Mouse (Mus musculus) heart, embryonic 15.5 days (tissue): Measurements from ENCODE around the gene Zswim9. TPM values are rescaled to one million over a fixed set of nuclear protein-coding genes. Genes with fewer than 3 reads are reported as not detected.

Source experiments
- ATAC-seq: fragments of 200-750 bp; cut with Nextera tagmentation; replicated peaks from 2 replicates; pipeline ENCODE4 v1.8.0; 2017; ENCODE audit warnings: low read depth, moderate TSS enrichment; ENCODE audit not compliant: insufficient number of reproducible peaks, insufficient read depth, low FRiP score
- H3K27ac ChIP-seq: fragments of 300-500 bp; sonication (generic); 2 replicates; pipeline ENCODE4 v1.5.1; 2015; ENCODE audit warnings: mild to moderate bottlenecking, inconsistent platforms
- H3K27me3 ChIP-seq: fragments of 300-500 bp; sonication (generic); 2 replicates; pipeline ENCODE4 v1.6.1; 2015; ENCODE audit warnings: inconsistent platforms
- H3K36me3 ChIP-seq: fragments of 300-500 bp; sonication (generic); 2 replicates; pipeline ENCODE4 v1.6.1; 2015; ENCODE audit warnings: mild to moderate bottlenecking, inconsistent platforms
- H3K4me1 ChIP-seq: fragments of 300-500 bp; sonication (generic); replicated peaks from 2 replicates; pipeline ENCODE4 v1.6.1; 2015; ENCODE audit warnings: inconsistent platforms
- H3K4me2 ChIP-seq: fragments of 300-500 bp; sonication (generic); 2 replicates; pipeline ENCODE4 v1.6.1; 2015; ENCODE audit warnings: inconsistent platforms, mild to moderate bottlenecking, moderate library complexity
- H3K4me3 ChIP-seq: fragments of 300-500 bp; sonication (generic); 2 replicates; pipeline ENCODE4 v1.5.1; 2015; ENCODE audit warnings: mild to moderate bottlenecking, inconsistent platforms
- H3K9ac ChIP-seq: fragments of 300-500 bp; sonication (generic); 2 replicates; pipeline ENCODE4 v1.6.1; 2015; ENCODE audit warnings: mild to moderate bottlenecking, inconsistent platforms
- H3K9me3 ChIP-seq: fragments of 300-500 bp; sonication (generic); replicated peaks from 2 replicates; pipeline ENCODE4 v1.6.1; 2016; ENCODE audit warnings: inconsistent platforms
- WGBS: fragments of 180-500 bp; shearing (Covaris S2); methylation state at CpG from one replicate; pipeline ENCODE4 v1.1.7; 2015; ENCODE audit warnings: mixed read lengths; 5-methylcytosine and 5-hydroxymethylcytosine counted together
- polyA plus RNA-seq: library from polyadenylated mRNA; unstranded; fragments of >200 nt; fragmentation: Nextera tagmentation; extraction: Ambion mirVana; gene quantifications from 2 replicates; pipeline ENCODE4 v1.2.1, GENCODE M21; 2015

Zswim9 gene
- 6.1 and 6.4 TPM in 2 replicates for polyA plus RNA-seq

DNA sequence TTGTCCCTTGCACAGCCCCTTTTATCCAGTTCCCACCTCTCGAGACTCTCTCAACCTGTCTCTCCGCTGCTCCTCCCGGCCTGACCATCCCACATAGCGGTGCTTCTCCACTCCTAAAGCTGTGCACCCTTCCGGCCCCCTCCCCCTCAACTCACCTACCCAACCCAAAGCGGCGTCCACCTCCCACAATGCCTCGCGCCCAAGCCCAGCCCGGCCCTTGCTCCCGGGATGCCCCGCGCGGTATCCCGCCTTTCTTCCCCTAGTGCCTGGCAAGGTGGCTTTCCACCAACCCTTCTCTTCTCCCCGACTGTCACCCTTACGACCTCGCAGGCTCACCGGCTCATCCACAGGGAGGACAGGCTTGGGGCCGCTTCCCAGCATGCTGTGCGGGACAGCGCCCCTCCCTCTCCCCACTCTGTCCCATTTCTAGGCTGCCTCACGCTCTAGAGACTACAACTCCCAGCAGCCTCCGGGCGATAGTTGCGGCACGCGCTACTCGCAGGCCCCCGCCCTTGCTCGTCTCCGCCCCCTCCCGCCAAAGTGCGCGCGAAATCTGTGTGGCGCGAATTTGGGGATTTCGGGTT, at the start of gene Zswim9:
Zswim9 (minus strand) TSS at position 414 of the 584 bp plus-strand sequence.
- ATAC-seq, result peak; percentile 97
- H3K9ac ChIP-seq, result peak within 1 kb of the TSS; percentile 82
- H3K27me3 ChIP-seq, result no peaks in the 10 kb centered on the region
- H3K4me1 ChIP-seq, result peaks cover 7% of the 10 kb centered on the region
- H3K36me3 ChIP-seq, result peaks cover 42% of the 10 kb centered on the region
- H3K9me3 ChIP-seq, result no peaks in the 10 kb centered on the region
- peak within 1 kb of the TSS; percentile 91 for H3K4me3 ChIP-seq
- peak within 1 kb of the TSS; percentile 87 for H3K4me2 ChIP-seq
- peak within 1 kb of the TSS; percentile 96 for H3K27ac ChIP-seq
- WGBS, result under 1% methylated on average over 39 of the region's 39 CpGs

DNA sequence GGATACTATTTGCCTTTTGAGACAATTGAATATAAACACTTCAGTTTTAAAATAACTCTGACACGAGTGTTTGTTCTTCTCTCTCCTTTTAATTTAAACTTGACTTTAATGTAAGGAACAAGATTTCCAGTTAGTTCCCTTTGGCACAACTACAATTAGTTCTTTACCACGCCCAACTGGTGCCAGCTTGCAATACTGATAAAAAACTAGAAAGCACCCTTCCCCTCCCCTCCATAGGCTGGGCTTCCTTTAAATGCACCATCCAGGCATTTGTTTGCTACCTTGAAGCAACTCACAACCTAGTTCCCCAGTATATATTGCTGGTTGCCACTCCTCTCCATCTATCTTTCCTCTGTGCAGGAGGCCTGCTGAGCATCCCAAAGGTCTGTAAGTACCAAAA, 45.8 kb upstream of the Zswim9 start, which contains the start of gene Pla2g4c:
Pla2g4c (plus strand) TSS at position 340 of the 400 bp plus-strand sequence.
- WGBS, result 80% methylated on average over 2 of the region's 2 CpGs
- ATAC-seq, result no peak

DNA sequence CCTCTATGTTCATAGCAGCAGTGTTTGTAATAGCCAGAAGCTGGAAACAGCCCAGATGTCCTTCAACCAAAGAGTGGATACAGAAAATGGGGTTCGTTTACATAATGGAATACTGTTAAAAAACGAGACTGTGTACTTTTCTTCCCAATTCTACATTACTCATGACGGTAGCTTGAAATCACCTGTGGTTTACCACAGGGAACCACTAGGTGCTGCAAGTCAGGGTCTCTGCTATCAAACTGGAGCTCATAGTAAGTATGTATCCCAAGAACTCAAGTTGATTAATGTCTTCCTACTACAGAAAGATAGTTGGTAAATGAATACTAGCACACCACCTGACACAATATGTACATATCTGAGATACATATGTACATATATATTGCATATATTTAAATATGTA, 42.9 kb upstream of the Zswim9 start:
- no peaks in the 10 kb centered on the region; the same call in 1 of the 2 replicates for H3K36me3 ChIP-seq
- H3K9me3 ChIP-seq, result no peaks in the 10 kb centered on the region
- H3K9ac ChIP-seq, result no peak overlapping the region
- H3K27me3 ChIP-seq, result no peaks in the 10 kb centered on the region
- H3K4me3 ChIP-seq, result no peak overlapping the region
- no peak overlapping the region for H3K27ac ChIP-seq
- ATAC-seq, result no peak
- H3K4me1 ChIP-seq, result no peaks in the 10 kb centered on the region
- H3K4me2 ChIP-seq, result no peak overlapping the region
- 80% methylated on average over 3 of the region's 3 CpGs for WGBS

More for the DNA sequence above, 45.8 kb upstream of the Zswim9 start, which contains the start of gene Pla2g4c:
- Histone ChIP-seq H3K27me3 (no peaks in the 10 kb centered on the region), H3K4me3 (no peak within 1 kb of the TSS), H3K36me3 (no peaks in the 10 kb centered on the region; the same call in 1 of the 2 replicates), H3K27ac (no peak within 1 kb of the TSS), H3K4me2 (no peak within 1 kb of the TSS), H3K9me3 (no peaks in the 10 kb centered on the region), H3K4me1 (no peaks in the 10 kb centered on the region), H3K9ac (no peak within 1 kb of the TSS)

DNA sequence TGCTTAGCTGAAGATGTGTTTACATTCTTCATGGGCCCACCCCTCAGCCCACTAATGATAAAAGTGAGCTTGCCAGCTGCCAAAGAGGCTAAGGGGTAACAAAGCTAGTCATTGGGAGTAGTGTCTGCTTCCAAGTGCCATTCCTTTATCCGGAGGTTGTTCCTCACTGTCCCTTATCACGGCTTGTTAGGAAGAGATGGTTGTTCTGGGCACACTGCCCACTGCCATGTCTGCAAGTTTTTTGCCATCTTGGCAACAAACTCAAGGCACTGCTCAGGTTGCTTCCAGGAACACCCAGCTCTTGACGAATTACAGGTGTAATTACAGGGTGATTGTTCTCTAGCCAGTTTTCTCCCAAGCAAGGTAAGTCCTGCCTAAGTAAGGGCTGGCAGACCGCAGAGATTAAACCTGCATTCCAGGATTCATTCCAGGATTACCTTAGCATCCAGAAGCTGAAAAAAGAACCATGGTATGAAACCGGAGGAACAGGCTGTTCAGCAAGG, 35.6 kb upstream of the Zswim9 start:
- Histone ChIP-seq H3K27ac (no peak overlapping the region), H3K4me3 (no peak overlapping the region), H3K9ac (no peak overlapping the region), H3K9me3 (no peaks in the 10 kb centered on the region), H3K4me1 (no peaks in the 10 kb centered on the region; the same call in 1 of the 2 replicates), H3K36me3 (peaks cover 36% of the 10 kb centered on the region), H3K4me2 (no peak overlapping the region), H3K27me3 (no peaks in the 10 kb centered on the region)
- no peak for ATAC-seq
- 53% methylated on average over 5 of the region's 5 CpGs for WGBS

DNA sequence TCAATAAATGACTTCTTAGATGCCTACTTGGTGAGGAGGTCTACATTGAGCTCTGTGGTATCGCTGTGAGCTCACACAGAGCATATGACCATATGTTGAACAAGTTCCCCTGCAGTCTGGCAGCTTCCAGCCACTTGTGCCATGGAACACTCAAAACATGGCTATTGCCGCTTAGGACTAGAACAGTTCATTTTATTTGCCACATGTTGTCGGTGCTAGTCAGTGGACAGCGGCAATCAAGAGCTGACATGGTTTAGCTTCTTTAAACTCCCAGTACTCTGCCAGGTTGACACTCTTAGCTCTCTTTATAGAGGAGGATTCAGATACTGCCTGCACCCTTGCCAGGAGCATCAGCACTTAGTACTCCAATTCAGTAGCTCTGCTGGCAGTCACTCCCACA, 32.9 kb upstream of the Zswim9 start:
- H3K4me2 ChIP-seq, result no peak overlapping the region
- no peak for ATAC-seq
- no peaks in the 10 kb centered on the region for H3K9me3 ChIP-seq
- no peaks in the 10 kb centered on the region; the same call in 1 of the 2 replicates for H3K4me1 ChIP-seq
- peaks cover 58% of the 10 kb centered on the region for H3K36me3 ChIP-seq
- no peak overlapping the region for H3K4me3 ChIP-seq
- WGBS, result 94% methylated on average over 4 of the region's 4 CpGs
- H3K27ac ChIP-seq, result no peak overlapping the region
- no peak overlapping the region for H3K9ac ChIP-seq
- no peaks in the 10 kb centered on the region for H3K27me3 ChIP-seq

DNA sequence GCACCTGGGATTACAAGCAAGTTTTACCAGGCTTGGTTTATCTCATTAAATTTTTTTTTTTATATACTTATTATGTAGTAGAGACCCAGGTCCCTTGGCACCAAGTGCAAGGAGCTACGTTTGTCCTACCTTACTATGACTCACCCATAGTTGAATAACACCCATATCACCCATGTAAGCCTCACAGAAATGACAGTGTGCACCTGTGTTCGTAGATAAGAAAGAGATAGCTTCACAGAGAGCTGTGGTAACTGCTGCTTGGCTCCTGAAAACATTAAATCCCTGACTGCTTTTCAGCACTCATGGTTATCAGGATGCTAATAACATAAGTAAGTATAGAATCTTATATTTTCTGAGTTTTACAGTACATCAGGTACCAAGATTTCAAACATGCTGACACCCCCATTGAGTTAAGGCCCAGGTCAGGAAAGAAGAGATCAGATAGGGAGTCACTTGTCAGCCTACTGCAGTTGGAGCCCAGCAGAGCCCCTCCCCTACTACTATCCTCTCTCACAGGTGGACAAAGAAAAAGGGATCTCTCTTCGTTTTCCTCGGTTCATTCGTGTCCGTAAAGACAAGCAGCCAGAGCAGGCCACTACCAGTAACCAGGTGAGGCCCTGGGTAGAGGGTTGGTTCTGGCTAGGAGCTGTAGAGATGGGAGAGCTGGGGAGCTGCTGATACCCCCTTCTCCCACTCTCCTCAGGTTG, 32.1 kb upstream of the Zswim9 start:
- ATAC-seq, result no peak
- Histone ChIP-seq H3K4me3 (no peak overlapping the region), H3K27ac (no peak overlapping the region), H3K9ac (no peak overlapping the region), H3K36me3 (peaks cover 64% of the 10 kb centered on the region), H3K27me3 (no peaks in the 10 kb centered on the region), H3K4me1 (no peaks in the 10 kb centered on the region; the same call in 1 of the 2 replicates), H3K9me3 (no peaks in the 10 kb centered on the region), H3K4me2 (no peak overlapping the region)
- 87% methylated on average over 6 of the region's 6 CpGs for WGBS

DNA sequence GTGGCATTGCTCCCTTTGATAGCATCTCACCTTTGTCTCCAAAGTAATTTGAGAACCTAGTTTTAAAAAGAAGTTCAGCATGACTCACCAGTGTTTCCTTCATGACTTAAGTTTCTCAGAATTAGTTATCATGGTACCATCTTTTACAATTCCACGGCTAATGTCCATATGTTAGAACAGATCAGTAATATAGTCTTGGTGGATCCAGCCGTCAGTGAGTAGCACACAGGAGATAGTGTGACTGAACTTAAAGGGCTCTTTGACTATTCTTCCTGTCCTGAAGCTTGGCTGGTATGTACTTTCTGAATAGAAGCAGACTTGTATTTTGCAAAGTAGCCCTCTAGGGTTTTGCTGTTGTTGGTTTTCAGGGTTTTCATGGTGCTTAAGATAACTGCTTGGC, 30.9 kb upstream of the Zswim9 start:
- Histone ChIP-seq H3K4me3 (no peak overlapping the region), H3K27ac (no peak overlapping the region), H3K36me3 (peaks cover 73% of the 10 kb centered on the region), H3K4me1 (no peaks in the 10 kb centered on the region; the same call in 1 of the 2 replicates), H3K9me3 (no peaks in the 10 kb centered on the region), H3K9ac (no peak overlapping the region), H3K4me2 (no peak overlapping the region), H3K27me3 (no peaks in the 10 kb centered on the region)
- no peak for ATAC-seq
- WGBS, result 79% methylated on average over 2 of the region's 2 CpGs

DNA sequence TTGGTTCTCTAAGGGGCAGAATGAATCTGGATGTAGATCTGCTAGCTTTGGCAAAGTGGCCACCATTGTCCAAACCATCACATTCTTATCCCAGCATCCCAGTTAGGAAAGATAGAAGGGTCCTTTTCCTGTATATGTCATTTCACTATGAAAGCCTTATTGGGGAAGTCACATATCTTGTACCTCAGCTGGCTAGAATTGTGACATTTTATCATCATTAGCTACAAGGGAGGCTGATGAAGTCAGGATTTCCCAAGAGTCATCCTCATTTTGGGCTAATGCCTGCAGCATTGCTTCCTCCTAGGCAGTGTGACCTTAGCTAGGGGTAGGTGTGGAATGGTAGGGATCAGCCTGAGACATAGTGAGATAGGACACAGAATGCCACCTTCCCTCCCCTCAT, 24.9 kb upstream of the Zswim9 start:
- H3K9me3 ChIP-seq, result no peaks in the 10 kb centered on the region
- H3K27ac ChIP-seq, result no peak overlapping the region
- no peaks in the 10 kb centered on the region for H3K4me1 ChIP-seq
- H3K27me3 ChIP-seq, result no peaks in the 10 kb centered on the region
- peaks cover 63% of the 10 kb centered on the region for H3K36me3 ChIP-seq
- no peak for ATAC-seq
- no peak overlapping the region for H3K4me3 ChIP-seq
- H3K9ac ChIP-seq, result no peak overlapping the region
- H3K4me2 ChIP-seq, result no peak overlapping the region

DNA sequence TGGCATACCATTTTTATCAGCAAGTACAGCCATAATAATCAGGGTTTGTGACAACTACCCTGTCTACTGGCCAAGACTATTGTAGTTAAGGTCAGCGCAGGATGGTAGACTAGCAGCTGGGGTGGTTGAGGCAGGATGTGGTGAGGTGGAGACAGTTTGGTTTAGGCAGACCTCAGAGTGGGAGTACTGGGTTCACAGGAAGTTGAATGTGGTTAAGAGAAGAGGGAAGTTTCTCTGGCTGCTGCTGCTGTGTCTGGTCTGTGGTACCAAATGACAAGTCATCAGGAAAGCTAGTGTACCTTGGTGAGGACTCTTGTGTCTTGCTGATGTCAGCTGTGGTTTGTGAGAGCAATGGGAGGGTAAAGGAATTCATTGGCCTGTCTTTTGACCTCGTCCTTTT, 24.3 kb upstream of the Zswim9 start:
- no peak for ATAC-seq
- WGBS, result 74% methylated on average over 2 of the region's 2 CpGs
- H3K4me3 ChIP-seq, result no peak overlapping the region

DNA sequence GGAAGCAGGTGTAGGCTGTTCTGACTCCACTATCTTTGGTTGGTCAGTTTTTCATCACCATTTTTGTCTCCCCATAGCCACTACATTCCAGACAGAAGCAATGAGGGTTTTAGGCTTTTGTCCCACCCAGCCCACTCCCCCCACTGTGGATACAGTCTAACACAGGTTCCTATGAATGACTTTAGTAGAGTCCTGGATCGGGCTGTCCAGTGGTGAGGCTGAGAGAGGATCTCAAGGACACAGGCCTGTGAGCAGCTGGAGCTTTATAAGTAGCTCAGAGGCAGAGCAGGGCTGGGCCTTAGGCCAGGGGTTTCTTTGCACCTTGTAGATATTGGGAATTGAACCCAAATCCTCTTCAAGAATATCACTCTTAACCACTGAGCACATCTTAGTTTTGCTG, 23.1 kb upstream of the Zswim9 start:
- no peak overlapping the region for H3K27ac ChIP-seq
- 92% methylated on average over 1 of the region's 1 CpGs for WGBS
- ATAC-seq, result no peak
- no peak overlapping the region for H3K9ac ChIP-seq
- no peak overlapping the region for H3K4me2 ChIP-seq
- no peak overlapping the region for H3K4me3 ChIP-seq
- no peaks in the 10 kb centered on the region for H3K4me1 ChIP-seq
- H3K9me3 ChIP-seq, result no peaks in the 10 kb centered on the region
- H3K27me3 ChIP-seq, result no peaks in the 10 kb centered on the region
- peaks cover 60% of the 10 kb centered on the region for H3K36me3 ChIP-seq

More for the DNA sequence above, 24.3 kb upstream of the Zswim9 start:
- Histone ChIP-seq H3K9me3 (no peaks in the 10 kb centered on the region), H3K9ac (no peak overlapping the region), H3K27ac (no peak overlapping the region), H3K4me2 (no peak overlapping the region), H3K27me3 (no peaks in the 10 kb centered on the region), H3K4me1 (no peaks in the 10 kb centered on the region), H3K36me3 (peaks cover 61% of the 10 kb centered on the region)

DNA sequence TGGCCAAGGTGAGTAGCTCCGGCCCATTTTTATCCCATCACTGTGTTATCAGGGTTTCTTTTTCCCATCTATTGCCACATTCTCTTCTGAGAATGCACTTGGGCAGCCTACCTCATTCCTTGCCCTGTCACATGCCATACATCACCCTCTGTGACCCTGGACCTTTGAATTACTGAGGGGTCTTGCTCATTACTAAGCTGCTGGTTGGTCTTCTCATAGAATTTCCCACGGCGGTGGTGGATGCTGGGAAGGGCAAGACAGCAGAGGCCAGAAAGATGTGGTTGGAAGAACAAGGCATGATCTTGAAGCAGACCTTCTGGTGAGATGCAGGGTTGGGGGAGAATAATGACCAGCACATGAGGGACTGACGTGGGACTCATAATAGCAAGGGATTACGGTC, 20.3 kb upstream of the Zswim9 start:
- ATAC-seq, result no peak
- Histone ChIP-seq H3K4me2 (no peak overlapping the region), H3K27me3 (no peaks in the 10 kb centered on the region), H3K27ac (no peak overlapping the region), H3K9ac (no peak overlapping the region), H3K4me3 (no peak overlapping the region), H3K9me3 (no peaks in the 10 kb centered on the region), H3K36me3 (peaks cover 62% of the 10 kb centered on the region), H3K4me1 (no peaks in the 10 kb centered on the region)
- WGBS, result 85% methylated on average over 5 of the region's 5 CpGs
